Mouse (Mus musculus) limb, embryonic 14.5 days (tissue): ENCODE data around the gene Adpgk. TPM values are rescaled to one million over a fixed set of nuclear protein-coding genes. Genes with fewer than 3 reads are reported as not detected.

ENCODE experiments used
- ATAC-seq: fragments of 200-750 bp; cut with Nextera tagmentation; 2 replicates; pipeline ENCODE4 v1.8.0; 2017; ENCODE audit warnings: low read depth, moderate number of reproducible peaks, moderate TSS enrichment; ENCODE audit not compliant: low FRiP score
- DNase-seq: peaks from one replicate; pipeline ENCODE4 v3.0.0-alpha.2; 2015; ENCODE audit warnings: low spot score
- H3K27ac ChIP-seq: fragments of 300-500 bp; sonication (generic); replicated peaks from 2 replicates; pipeline ENCODE4 v1.5.1; 2014; ENCODE audit warnings: low read depth, mild to moderate bottlenecking, low read length, moderate library complexity, mixed read lengths
- H3K27me3 ChIP-seq: fragments of 300-500 bp; sonication (generic); 2 replicates; pipeline ENCODE4 v1.6.1; 2014; ENCODE audit warnings: low read length, mixed read lengths; ENCODE audit not compliant: control insufficient read depth, insufficient read depth
- H3K36me3 ChIP-seq: fragments of 300-500 bp; sonication (generic); 2 replicates; pipeline ENCODE4 v1.6.1; 2014; ENCODE audit warnings: mild to moderate bottlenecking, low read length, moderate library complexity, mixed read lengths; ENCODE audit not compliant: control insufficient read depth, insufficient read depth
- H3K4me1 ChIP-seq: fragments of 300-500 bp; sonication (generic); 2 replicates; pipeline ENCODE4 v1.6.1; 2014; ENCODE audit warnings: antibody characterized with exemption, low read length, mixed read lengths; ENCODE audit not compliant: control insufficient read depth, insufficient read depth
- H3K4me2 ChIP-seq: fragments of 300-500 bp; sonication (generic); replicated peaks from 2 replicates; pipeline ENCODE4 v1.6.1; 2014; ENCODE audit warnings: low read depth, mild to moderate bottlenecking, low read length, moderate library complexity; ENCODE audit not compliant: severe bottlenecking
- H3K4me3 ChIP-seq: fragments of 300-500 bp; sonication (generic); replicated peaks from 2 replicates; pipeline ENCODE4 v1.5.1; 2014; ENCODE audit warnings: low read length
- H3K9ac ChIP-seq: fragments of 300-500 bp; sonication (generic); 2 replicates; pipeline ENCODE4 v1.6.1; 2014; ENCODE audit warnings: mild to moderate bottlenecking, low read depth, low read length, moderate library complexity; ENCODE audit not compliant: severe bottlenecking
- H3K9me3 ChIP-seq: fragments of 300-500 bp; sonication (generic); 2 replicates; pipeline ENCODE4 v1.6.1; 2016; ENCODE audit warnings: low read length; ENCODE audit not compliant: control insufficient read depth
- POLR2A ChIP-seq: fragments of 200-500 bp; IDR thresholded peaks from 2 replicates; pipeline ENCODE4 v1.8.0; 2012; ENCODE audit warnings: inconsistent platforms, mild to moderate bottlenecking, moderate library complexity, borderline replicate concordance; ENCODE audit not compliant: insufficient read depth, insufficient read length; ENCODE audit errors: extremely low read depth
- WGBS: fragments of 180-500 bp; shearing (Covaris S2); extraction: QIAGEN DNeasy Blood & Tissue Kit; methylation state at CpG from one replicate; pipeline ENCODE4 v1.1.7; 2014; 5-methylcytosine and 5-hydroxymethylcytosine counted together
- polyA plus RNA-seq, 2 experiments: library from polyadenylated mRNA; depleted of rRNA in 1 of 2; stranded (reverse) in 1 of 2; unstranded in 1 of 2; fragments of >200 nt; fragmentation: Nextera tagmentation in 1 of 2; extraction: Ambion mirVana in 1 of 2; gene quantifications; 2 replicates each; pipeline versions ENCODE4 v1.2.1 to v1.2.3; 2012 to 2014

Adpgk gene
- polyA plus RNA-seq, 2 experiments: 46.2 to 51.2 TPM

DNA sequence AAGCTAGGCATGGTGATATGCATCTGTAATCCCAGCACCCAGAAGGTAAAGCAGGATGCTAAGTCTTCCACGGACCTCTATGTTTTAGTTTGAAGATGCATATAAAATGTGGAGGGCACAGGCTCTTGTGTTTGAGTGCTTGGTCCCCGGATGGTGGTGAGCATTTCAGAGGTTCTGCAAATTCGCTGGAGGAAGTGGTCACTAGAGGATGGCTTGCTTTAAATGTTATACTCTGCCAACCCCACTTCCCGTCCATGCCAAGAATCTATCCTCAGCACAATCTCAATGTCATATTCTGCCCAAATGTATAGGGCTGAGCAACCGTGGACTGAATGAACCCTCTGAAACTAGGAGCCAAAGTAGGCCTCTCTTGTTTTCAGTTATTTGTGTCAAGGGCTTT, 10.5 kb upstream of the Adpgk start:
- WGBS: 91% methylated on average over 5 of the region's 5 CpGs
- no peak for ATAC-seq

DNA sequence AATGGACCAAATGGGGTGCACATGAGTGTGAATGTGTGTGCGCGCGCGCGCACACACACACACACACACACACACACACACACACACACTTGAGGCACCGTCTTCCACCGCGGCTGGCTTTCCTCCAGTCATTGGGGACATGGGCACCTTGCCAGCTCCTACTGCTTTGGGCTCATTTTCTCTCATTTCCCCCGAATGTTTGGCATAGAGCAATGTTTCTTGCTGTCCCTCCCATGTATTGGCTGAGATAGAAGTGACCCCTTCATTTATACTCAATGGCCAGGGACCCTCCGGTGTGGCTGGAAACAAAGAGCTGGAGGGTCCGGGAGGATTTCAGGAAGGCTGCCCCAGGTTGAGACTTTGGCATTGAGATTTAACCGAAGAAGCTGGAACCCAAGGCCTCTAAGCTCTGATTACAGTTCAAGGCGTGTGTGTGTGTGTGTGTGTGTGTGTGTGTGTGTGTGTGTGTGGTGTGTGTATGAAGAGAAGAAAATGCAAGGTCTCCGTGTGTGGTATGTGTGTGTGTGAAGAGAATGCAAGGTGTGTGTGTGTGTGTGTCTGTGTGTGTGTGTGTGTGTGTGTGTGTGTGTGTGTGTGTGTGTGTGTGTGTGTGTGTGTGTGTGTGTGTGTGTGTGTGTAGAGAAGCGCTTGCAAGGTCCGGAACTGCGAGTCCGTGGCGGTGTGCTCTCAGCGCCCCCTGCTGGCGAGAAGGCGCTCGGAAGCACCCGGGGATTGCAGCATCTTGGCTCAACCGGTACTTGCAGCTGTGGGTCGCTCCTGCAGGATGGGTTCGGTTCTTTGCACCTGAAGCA, 9.3 kb upstream of the Adpgk start:
- ATAC-seq: peak; percentile 75; the same call in 1 of the 2 replicates
- Histone ChIP-seq H3K27ac (no peak overlapping the region), H3K9me3 (no peaks in the 10 kb centered on the region), H3K36me3 (no peaks in the 10 kb centered on the region), H3K4me3 (peak overlapping the region; percentile 16; the same call in 1 of the 2 replicates), H3K4me1 (0 out of 2 replicates have a peak, but pooled peaks cover 5% of the 10 kb centered on the region), H3K27me3 (no peaks in the 10 kb centered on the region), H3K9ac (no peak overlapping the region), H3K4me2 (peak overlapping the region; percentile 34; the same call in 1 of the 2 replicates)
- 41% methylated on average over 25 of the region's 27 CpGs for WGBS
- no peak for TF ChIP-seq POLR2A
- peak; percentile 56 for DNase-seq

More for the DNA sequence above, 10.5 kb upstream of the Adpgk start:
- Histone ChIP-seq H3K27ac (no peak overlapping the region), H3K4me2 (no peak overlapping the region), H3K4me1 (0 out of 2 replicates have a peak, but pooled peaks cover 5% of the 10 kb centered on the region), H3K9ac (no peak overlapping the region), H3K4me3 (no peak overlapping the region), H3K27me3 (no peaks in the 10 kb centered on the region), H3K36me3 (no peaks in the 10 kb centered on the region), H3K9me3 (no peaks in the 10 kb centered on the region)
- no peak for DNase-seq
- TF ChIP-seq POLR2A: no peak

DNA sequence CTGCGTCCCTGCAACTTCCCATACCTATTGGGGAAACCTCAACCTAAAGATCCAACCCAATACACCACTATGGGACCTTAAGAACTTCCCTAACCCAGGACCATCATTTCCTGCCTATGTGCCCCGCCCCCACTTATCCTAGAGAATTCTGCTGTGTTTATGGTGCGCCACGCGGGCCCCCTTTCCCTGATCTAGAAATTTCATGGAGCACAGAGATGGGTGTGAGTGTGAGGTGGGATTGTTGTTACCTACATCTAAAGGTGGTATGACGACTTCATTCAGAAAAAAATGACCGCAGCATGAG, 8.7 kb upstream of the Adpgk start:
- H3K27ac ChIP-seq: no peak overlapping the region
- H3K9me3 ChIP-seq: no peaks in the 10 kb centered on the region
- H3K9ac ChIP-seq: no peak overlapping the region
- no peaks in the 10 kb centered on the region for H3K36me3 ChIP-seq
- DNase-seq (no peak), ATAC-seq (0 out of 2 replicates have a peak, but pooled peaks have one; percentile 9)
- WGBS: 45% methylated on average over 7 of the region's 7 CpGs
- no peaks in the 10 kb centered on the region for H3K27me3 ChIP-seq
- peaks cover 7% of the 10 kb centered on the region for H3K4me1 ChIP-seq
- TF ChIP-seq POLR2A: no peak
- H3K4me3 ChIP-seq: peak overlapping the region; percentile 16; the same call in 1 of the 2 replicates
- peak overlapping the region; percentile 34; the same call in 1 of the 2 replicates for H3K4me2 ChIP-seq

DNA sequence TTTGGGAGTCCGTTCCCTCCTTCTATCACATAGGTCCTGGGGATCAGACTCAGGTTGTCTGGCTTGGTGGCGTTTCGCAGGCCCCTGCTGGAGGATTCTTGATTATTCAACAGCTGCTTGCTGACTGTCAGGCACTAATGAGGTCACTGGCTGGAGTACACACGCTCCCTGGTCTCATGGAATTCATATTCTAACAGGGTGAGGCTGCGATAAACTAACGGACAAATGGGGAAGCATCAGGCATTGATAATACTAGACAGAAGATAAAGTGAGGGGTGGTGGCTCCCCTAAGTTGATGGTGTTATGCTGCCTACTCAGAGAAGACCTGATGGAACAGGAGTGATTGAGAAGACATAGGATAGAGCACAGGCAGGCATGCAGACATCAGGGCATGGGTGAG, 5.7 kb upstream of the Adpgk start:
- H3K36me3 ChIP-seq: no peaks in the 10 kb centered on the region
- ATAC-seq (no peak), DNase-seq (no peak)
- no peak overlapping the region for H3K4me2 ChIP-seq
- H3K27me3 ChIP-seq: no peaks in the 10 kb centered on the region
- no peaks in the 10 kb centered on the region for H3K9me3 ChIP-seq
- H3K9ac ChIP-seq: no peak overlapping the region
- no peak overlapping the region for H3K4me3 ChIP-seq
- H3K4me1 ChIP-seq: peaks cover 35% of the 10 kb centered on the region
- H3K27ac ChIP-seq: no peak overlapping the region
- 84% methylated on average over 6 of the region's 6 CpGs for WGBS
- no peak for TF ChIP-seq POLR2A

DNA sequence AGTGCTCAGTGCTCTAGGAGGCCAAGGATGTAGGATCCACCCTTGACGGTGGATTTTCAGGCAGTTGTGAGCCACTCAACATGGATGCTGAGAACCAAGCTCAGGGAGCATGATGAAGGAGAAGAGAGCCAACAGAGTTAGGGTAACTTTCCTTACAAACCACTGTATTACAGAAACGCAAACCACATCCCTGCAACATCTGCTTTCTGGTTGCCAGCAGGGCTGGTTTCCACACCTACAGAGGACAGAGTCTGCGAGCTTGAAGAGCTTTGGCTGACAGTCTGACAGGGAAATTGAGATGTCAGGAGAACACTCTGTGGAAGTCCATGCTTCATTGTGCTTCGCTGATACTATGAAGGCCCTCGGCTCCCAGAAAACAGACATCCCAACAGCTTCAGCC, 3.3 kb upstream of the Adpgk start:
- Histone ChIP-seq H3K36me3 (no peaks in the 10 kb centered on the region), H3K4me3 (no peak overlapping the region), H3K4me1 (peaks cover 39% of the 10 kb centered on the region), H3K27ac (peak overlapping the region; percentile 85), H3K27me3 (no peaks in the 10 kb centered on the region), H3K9me3 (no peaks in the 10 kb centered on the region), H3K4me2 (no peak overlapping the region), H3K9ac (no peak overlapping the region)
- 51% methylated on average over 5 of the region's 5 CpGs for WGBS
- no peak for DNase-seq
- ATAC-seq: no peak
- no peak for TF ChIP-seq POLR2A
